Mouse (Mus musculus) ES-Bruce4 (cell line): ENCODE measurements at regions not wholly inside any gene's neighbourhood (a gene's known extent, or its start where the extent isn't known, plus 50 kb on each side); places are given as distances from the start of the nearest gene placed in this dataset.

Source experiments
- CTCF ChIP-seq: IDR thresholded peaks from one replicate; pipeline ENCODE4 v1.8.1; 2011; ENCODE audit warnings: low read depth, low read length
- EP300 ChIP-seq: IDR thresholded peaks from 2 replicates; pipeline ENCODE4 v1.6.1; 2011; ENCODE audit warnings: low read depth, low read length; ENCODE audit not compliant: insufficient read depth
- POLR2A ChIP-seq: IDR thresholded peaks from one replicate; pipeline ENCODE4 v1.8.1; 2011; ENCODE audit warnings: low read length; ENCODE audit not compliant: insufficient read depth

GRCm38 (mm10) chr2:51767507-51768135 is 140.3 kb downstream of the Tas2r134 start:
- TF ChIP-seq CTCF, result no peak
- TF ChIP-seq POLR2A, result no peak
- no peak for TF ChIP-seq EP300
